Mouse (Mus musculus) lung, adult 2 months (tissue): ENCODE data around the gene Nudt13. TPM values are rescaled to one million over a fixed set of nuclear protein-coding genes. Genes with fewer than 3 reads are reported as not detected.
A peak's percentile ranks its signal among the peaks of the same experiment; 100 is the strongest.

Experiments used
- DNase-seq: peaks from one replicate; pipeline ENCODE4 v3.0.0; 2022
- H3K4me1 ChIP-seq: fragments of 200-500 bp; 2 replicates; pipeline ENCODE4 v1.6.1; 2011; ENCODE audit warnings: low read length; ENCODE audit not compliant: control insufficient read depth, insufficient read depth
- H3K4me3 ChIP-seq: fragments of 200-500 bp; replicated peaks from 2 replicates; pipeline ENCODE3; 2011; ENCODE audit warnings: low read depth, mild to moderate bottlenecking, control low read depth, low read length; ENCODE audit errors: extremely low read depth
- CTCF ChIP-seq: fragments of 200-500 bp; IDR thresholded peaks from 2 replicates; pipeline ENCODE4 v1.5.1; 2011; ENCODE audit warnings: mild to moderate bottlenecking, low read length, control low read depth; ENCODE audit not compliant: insufficient read depth
- POLR2A ChIP-seq: fragments of 200-500 bp; IDR thresholded peaks from 2 replicates; pipeline ENCODE4 v1.6.1; 2011; ENCODE audit warnings: low read depth, mild to moderate bottlenecking, control low read depth, low read length, borderline replicate concordance; ENCODE audit errors: extremely low read depth
- WGBS: fragments of 180-500 bp; shearing (Covaris S2); methylation state at CpG from one replicate; pipeline ENCODE4 v1.1.7; 2018; 5-methylcytosine and 5-hydroxymethylcytosine counted together
- polyA plus RNA-seq: library from polyadenylated mRNA; depleted of rRNA; stranded (reverse); fragments of >200 nt; gene quantifications from 2 replicates; pipeline ENCODE4 v1.2.3, GENCODE M21; 2012; rRNA removed

Nudt13 gene
- polyA plus RNA-seq: 15.1 and 20.8 TPM in 2 replicates

GRCm38 (mm10) chr14:20294117-20294892, at the start of gene Nudt13:
Gene Nudt13 (plus strand): TSS chr14:20294697.
- 22% methylated on average over 14 of the region's 14 CpGs for WGBS
- TF ChIP-seq POLR2A (0 out of 2 replicates have a peak, but pooled peaks have one; percentile 26), CTCF (no peak)
- peaks cover 5% of the 10 kb centered on the region for H3K4me1 ChIP-seq
- H3K4me3 ChIP-seq: peak within 1 kb of the TSS; percentile 93
- DNase-seq: peak; percentile 68

- no peaks in the 10 kb centered on the region for H3K4me1 ChIP-seq
- TF ChIP-seq POLR2A (no peak), CTCF (no peak)
- no peak overlapping the region for H3K4me3 ChIP-seq
- 39% methylated on average over 2 of the region's 2 CpGs for WGBS
- DNase-seq: no peak
Observed at GRCm38 (mm10) chr14:20245318-20245717, 49.2 kb upstream of the Nudt13 start.

GRCm38 (mm10) chr14:20245861-20246260, 48.6 kb upstream of the Nudt13 start:
- no peaks in the 10 kb centered on the region for H3K4me1 ChIP-seq
- no peak for DNase-seq
- 66% methylated on average over 5 of the region's 5 CpGs for WGBS
- no peak for TF ChIP-seq CTCF
- no peak for TF ChIP-seq POLR2A
- no peak overlapping the region for H3K4me3 ChIP-seq

- TF ChIP-seq CTCF (no peak), POLR2A (no peak)
- Histone ChIP-seq H3K4me3 (no peak overlapping the region), H3K4me1 (no peaks in the 10 kb centered on the region)
- no peak for DNase-seq
- WGBS: 71% methylated on average over 11 of the region's 11 CpGs
Observed at GRCm38 (mm10) chr14:20246811-20247266, 47.7 kb upstream of the Nudt13 start.

GRCm38 (mm10) chr14:20248001-20248400, 46.5 kb upstream of the Nudt13 start:
- no peak overlapping the region for H3K4me3 ChIP-seq
- no peak for DNase-seq
- TF ChIP-seq CTCF (no peak), POLR2A (no peak)
- WGBS: 94% methylated on average over 3 of the region's 3 CpGs
- no peaks in the 10 kb centered on the region for H3K4me1 ChIP-seq

GRCm38 (mm10) chr14:20250237-20251171, 44.0 kb upstream of the Nudt13 start:
- no peak for TF ChIP-seq POLR2A
- TF ChIP-seq CTCF: no peak
- DNase-seq: no peak
- Histone ChIP-seq H3K4me3 (no peak overlapping the region), H3K4me1 (no peaks in the 10 kb centered on the region)
- WGBS: 73% methylated on average over 14 of the region's 14 CpGs

GRCm38 (mm10) chr14:20258185-20259113, 36.0 kb upstream of the Nudt13 start:
- peak; percentile 78 for DNase-seq
- WGBS: 56% methylated on average over 8 of the region's 8 CpGs
- Histone ChIP-seq H3K4me1 (no peaks in the 10 kb centered on the region), H3K4me3 (no peak overlapping the region)
- TF ChIP-seq POLR2A (no peak), CTCF (peak; percentile 99)

GRCm38 (mm10) chr14:20262346-20262745, 32.2 kb upstream of the Nudt13 start:
- H3K4me1 ChIP-seq: no peaks in the 10 kb centered on the region
- no peak for DNase-seq
- H3K4me3 ChIP-seq: no peak overlapping the region
- 64% methylated on average over 4 of the region's 4 CpGs for WGBS
- no peak for TF ChIP-seq CTCF
- no peak for TF ChIP-seq POLR2A
